Mouse (Mus musculus): Measurements from ENCODE around the gene Platr17. TPM values are rescaled to one million over a fixed set of nuclear protein-coding genes. Genes with fewer than 3 reads are reported as not detected.

The Platr17 gene
- polyA plus RNA-seq, 1 experiment: 0.38 TPM

DNA sequence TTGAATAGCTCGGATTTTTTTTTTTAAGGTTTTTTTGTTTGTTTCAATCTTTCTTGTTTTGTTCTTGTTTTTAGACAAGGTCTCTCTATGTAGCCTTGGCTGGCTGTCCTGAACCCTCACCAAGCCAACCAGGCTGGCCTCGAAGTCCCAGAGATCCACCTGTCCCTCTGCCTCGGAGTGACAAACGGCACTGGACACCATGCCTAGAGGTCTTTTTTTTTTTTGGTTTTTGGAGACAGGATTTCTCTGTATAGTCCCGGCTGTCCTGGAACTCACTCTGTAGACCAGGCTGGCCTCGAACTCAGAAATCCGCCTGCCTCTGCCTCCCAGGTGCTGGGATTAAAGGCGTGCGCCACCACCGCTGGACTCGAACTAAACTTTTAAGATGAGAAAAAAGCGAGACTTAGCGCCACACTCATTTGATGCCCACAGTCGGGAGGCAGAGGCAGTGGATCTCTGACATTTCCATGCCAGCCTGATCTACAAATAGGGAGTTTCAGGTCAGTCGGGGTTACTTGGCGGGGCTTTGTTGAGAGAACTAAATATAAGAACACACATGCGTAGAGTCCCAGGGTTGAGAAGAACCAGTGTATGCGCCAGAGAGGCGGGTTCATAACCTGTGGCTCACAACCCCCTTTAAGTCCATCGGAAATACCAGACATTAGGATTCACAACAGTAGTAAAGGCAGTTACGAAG lies 23.5 kb downstream of the Platr17 start:
- no peak for DNase-seq (ENCODE audit: low read depth)
- TF ChIP-seq CTCF (IDR thresholded peaks at IDR 0.05; ENCODE audit: borderline replicate concordance, extremely low read depth, insufficient read depth, insufficient read length) (no peak), POLR2A (IDR thresholded peaks at IDR 0.05; ENCODE audit: borderline replicate concordance, extremely low read depth, insufficient read depth, insufficient read length, poor library complexity, severe bottlenecking) (no peak)

DNA sequence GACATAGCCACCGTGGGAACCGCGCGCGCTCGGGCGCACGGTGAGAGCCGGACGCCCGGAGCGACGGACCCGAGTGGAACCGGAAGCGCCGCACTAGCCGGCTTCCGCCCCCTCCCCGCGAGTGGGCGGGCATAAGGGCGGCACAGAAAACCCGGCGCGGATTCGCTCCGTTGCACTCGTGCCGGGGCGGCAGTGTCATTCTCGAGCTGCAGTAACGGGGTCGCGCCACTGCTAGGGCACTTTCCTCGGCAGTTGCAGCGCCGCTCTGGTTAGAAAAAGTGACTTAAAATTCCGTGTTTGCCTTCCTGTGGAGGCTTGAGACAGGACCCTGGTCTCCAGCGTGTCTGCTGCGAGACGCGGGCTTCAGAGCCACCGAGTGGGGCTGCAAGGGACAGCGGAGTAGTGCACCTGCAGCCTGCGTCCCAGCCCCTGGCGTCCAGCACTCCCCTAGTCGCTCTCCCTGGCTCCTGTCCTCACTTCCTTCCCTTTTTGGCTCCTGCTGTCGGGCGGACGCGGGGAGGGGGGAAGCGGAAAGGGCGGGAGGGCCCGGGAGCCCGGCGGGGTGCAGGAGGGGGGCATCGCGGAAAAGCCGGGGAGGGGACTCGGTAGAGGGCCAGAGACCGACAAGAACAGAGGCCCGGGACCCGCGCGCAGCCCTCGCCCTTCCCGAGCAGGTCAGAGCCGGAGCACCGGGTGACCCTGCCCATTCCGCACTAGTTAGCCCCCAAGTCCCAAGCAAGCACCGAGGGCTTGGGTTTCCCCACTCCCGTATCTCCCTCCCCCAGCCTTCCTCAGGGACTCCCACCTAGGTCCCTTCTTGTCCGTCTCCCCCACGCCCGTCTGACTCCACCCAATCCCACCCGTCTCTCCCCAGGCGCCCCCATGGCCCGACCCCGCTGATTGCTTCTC lies 24.7 kb downstream of the Platr17 start, which contains the start of gene Rgl2:
Gene Rgl2, plus strand, starts transcription at position 173 of the 909 bp plus-strand sequence.
- DNase-seq (ENCODE audit: low read depth): peak; percentile 98
- TF ChIP-seq CTCF (IDR thresholded peaks at IDR 0.05; ENCODE audit: borderline replicate concordance, extremely low read depth, insufficient read depth, insufficient read length): peak; percentile 40; the same call in 1 of the 2 replicates
- TF ChIP-seq POLR2A (IDR thresholded peaks at IDR 0.05; ENCODE audit: borderline replicate concordance, extremely low read depth, insufficient read depth, insufficient read length, poor library complexity, severe bottlenecking): 0 out of 2 replicates have a peak, but pooled peaks have one; percentile 34

DNA sequence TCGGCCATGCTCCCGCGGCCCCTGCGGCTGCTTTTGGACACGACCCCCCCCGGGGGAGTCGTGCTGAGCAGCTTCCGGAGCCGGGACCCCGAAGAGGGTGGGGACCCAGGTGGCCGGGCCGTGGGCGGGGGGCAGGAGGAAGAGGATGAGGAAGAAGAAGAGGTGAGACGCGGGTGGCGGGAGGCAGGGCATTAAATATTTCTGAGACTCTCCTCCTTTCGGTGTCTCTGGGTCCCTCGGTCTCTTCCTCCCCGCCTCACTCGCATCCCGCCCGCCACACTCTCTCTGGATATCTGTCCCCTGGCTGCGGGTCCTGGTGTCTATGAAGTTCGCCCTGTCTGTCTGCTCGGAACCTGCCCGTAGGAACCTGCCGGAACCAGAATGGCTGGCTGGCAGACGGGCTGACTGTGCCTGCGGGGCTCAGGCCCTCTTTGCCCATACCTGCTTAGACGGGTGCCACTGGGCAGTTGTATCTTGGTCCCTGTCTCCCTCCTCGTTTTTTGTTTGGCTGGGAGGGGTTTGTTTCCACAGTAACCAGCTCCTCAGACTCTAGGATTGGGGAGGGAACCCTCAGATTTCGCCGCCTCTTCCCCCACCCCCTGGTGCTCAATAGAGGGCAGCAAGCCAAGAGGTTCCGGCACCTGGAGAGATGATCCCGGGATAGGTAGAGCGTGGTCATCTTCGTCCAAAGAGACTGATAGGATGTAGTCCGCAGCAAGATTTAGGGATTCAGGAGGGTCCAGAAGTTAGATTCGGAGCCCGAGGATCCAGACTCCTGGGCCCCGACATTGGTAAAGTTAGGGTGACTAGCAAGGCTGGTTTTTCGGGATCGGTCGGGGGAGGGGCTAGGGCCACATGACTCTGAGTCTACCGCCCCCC lies 25.6 kb downstream of the Platr17 start:
- DNase-seq (ENCODE audit: low read depth): peak; percentile 39
- no peak for TF ChIP-seq POLR2A (IDR thresholded peaks at IDR 0.05; ENCODE audit: borderline replicate concordance, extremely low read depth, insufficient read depth, insufficient read length, poor library complexity, severe bottlenecking)
- TF ChIP-seq CTCF (IDR thresholded peaks at IDR 0.05; ENCODE audit: borderline replicate concordance, extremely low read depth, insufficient read depth, insufficient read length): no peak

DNA sequence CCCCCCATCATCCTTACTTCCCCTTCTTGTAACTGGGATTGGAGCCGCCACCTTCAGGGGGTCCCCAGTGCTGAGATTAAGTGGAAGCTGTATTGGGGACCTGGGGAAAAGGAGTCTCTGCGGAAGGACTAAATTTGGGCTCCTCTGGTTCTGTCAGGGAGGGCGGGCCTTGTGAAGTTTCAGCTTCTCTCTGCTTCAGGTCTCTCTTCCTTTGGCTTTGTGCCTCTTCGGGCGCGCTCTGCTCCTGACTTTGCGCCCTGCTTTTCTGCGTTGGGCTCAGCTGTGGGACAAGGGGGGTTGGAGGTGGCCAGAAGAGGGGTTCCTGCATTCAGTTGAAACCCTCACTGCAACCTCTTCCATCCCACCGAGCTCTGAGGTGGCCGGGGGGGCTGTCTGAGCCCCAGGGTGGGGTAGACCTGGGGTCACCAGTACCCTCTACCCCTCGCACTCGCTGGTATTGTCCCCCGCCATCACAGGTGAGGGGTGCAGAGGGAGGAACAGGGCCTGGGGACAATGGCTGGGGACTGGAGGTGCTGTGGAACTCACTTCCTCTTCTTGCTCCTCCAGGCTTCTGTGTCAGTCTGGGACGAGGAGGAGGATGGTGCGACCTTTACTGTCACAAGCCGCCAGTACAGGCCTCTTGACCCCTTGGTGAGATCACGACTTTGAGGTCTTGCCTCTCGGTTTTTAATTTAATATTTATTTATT lies 26.4 kb downstream of the Platr17 start:
- no peak for DNase-seq (ENCODE audit: low read depth)

DNA sequence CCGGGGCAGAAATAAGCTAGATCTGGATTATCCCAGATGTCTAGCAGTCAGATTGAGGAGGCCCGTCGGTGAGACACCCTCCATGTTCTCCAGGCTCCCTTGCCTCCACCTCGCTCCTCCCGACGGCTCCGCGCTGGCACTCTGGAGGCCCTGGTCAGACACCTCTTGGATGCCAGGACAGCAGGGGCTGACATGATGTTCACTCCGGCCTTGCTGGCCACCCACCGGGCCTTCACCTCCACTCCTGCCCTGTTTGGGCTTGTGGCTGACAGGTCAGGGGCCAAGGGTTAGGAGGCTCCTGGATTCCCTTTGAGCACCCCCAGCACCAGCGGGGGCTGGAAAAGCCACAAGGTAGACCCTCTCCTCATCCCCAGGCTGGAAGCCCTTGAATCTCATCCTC lies 27.0 kb downstream of the Platr17 start:
- TF ChIP-seq POLR2A (IDR thresholded peaks at IDR 0.05; ENCODE audit: borderline replicate concordance, extremely low read depth, insufficient read depth, insufficient read length, poor library complexity, severe bottlenecking) (no peak), CTCF (IDR thresholded peaks at IDR 0.05; ENCODE audit: borderline replicate concordance, extremely low read depth, insufficient read depth, insufficient read length) (no peak)
- DNase-seq (ENCODE audit: low read depth): no peak

More for the DNA sequence above, 26.4 kb downstream of the Platr17 start:
- TF ChIP-seq POLR2A (IDR thresholded peaks at IDR 0.05; ENCODE audit: borderline replicate concordance, extremely low read depth, insufficient read depth, insufficient read length, poor library complexity, severe bottlenecking) (no peak), CTCF (IDR thresholded peaks at IDR 0.05; ENCODE audit: borderline replicate concordance, extremely low read depth, insufficient read depth, insufficient read length) (no peak)

DNA sequence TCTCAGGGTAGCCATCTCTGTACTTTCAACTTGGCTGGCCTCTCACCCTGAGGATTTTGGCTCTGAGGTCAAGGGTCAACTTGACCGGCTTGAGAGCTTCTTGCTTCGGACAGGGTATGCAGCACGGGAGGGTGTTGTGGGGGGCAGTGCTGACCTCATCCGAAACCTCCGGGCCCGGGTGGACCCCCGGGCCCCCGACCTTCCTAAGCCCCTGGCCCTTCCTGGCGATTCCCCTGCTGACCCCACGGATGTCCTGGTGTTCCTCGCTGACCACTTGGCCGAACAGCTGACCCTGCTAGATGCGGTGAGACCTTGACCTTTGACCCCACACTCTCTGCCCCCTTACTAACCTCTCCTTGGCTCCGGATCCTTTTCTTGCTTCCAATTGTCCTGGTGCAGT lies 27.5 kb downstream of the Platr17 start:
- no peak for TF ChIP-seq POLR2A (IDR thresholded peaks at IDR 0.05; ENCODE audit: borderline replicate concordance, extremely low read depth, insufficient read depth, insufficient read length, poor library complexity, severe bottlenecking)
- no peak for TF ChIP-seq CTCF (IDR thresholded peaks at IDR 0.05; ENCODE audit: borderline replicate concordance, extremely low read depth, insufficient read depth, insufficient read length)
- no peak for DNase-seq (ENCODE audit: low read depth)

DNA sequence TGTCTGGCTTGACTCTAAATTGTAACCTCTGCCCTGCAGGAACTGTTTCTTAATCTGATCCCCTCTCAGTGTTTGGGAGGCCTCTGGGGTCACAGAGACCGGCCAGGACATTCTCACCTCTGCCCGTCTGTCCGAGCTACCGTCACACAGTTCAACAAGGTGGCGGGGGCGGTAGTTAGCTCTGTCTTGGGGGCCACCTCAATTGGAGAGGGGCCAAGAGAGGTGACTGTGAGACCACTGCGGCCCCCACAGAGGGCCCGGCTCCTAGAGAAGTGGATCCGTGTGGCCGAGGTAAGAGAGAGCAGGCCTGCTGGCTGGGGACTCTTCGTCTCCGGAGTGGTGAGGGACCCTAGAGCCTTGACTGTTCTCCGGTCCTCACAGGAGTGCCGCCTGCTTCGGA lies 28.0 kb downstream of the Platr17 start:
- TF ChIP-seq CTCF (IDR thresholded peaks at IDR 0.05; ENCODE audit: borderline replicate concordance, extremely low read depth, insufficient read depth, insufficient read length): no peak
- no peak for TF ChIP-seq POLR2A (IDR thresholded peaks at IDR 0.05; ENCODE audit: borderline replicate concordance, extremely low read depth, insufficient read depth, insufficient read length, poor library complexity, severe bottlenecking)
- no peak for DNase-seq (ENCODE audit: low read depth)

DNA sequence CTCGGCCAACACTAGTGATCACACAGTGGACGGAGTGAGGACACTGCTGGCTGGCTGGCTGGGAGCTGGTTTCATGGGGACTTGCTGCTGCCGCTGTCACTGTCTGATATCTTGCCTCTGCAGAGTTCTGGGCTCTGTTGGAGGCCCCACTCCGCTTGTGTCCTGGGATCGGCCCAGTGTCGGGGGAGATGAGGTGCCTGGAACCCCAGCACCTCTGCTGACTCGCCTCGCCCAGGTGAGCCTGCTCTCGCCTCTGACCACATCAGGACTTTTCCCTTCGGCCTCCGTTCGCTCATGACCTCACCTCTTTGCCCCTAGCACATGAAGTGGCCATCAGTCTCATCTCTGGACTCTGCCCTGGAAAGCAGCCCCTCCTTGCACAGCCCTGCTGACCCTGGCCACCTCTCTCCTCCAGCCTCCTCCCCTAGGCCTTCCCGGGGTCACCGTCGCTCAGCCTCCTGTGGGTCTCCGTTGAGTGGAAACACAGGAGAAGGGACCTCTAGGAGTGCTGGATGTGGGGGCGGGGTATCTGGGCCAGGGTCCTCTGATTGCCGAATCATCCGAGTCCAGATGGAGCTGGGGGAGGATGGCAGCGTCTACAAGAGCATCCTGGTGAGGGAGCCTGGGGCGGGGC lies 30.6 kb downstream of the Platr17 start:
- no peak for DNase-seq (ENCODE audit: low read depth)

DNA sequence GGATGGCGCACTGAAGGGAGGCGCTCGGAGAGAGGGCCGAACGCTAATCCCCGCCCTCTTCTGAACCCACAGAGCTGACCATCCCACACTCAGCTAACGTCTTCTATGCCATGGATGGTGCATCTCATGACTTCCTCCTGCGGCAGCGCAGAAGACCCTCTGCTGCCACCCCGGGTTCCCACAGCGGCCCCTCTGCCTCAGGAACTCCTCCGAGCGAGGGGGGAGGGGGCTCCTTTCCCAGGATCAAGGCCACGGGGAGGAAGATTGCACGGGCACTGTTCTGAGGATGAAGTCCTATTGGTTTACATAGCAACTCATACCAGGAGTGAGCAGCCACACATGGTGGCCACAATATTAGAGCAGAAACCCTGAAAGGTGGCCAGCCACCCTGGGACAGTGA lies 32.1 kb downstream of the Platr17 start:
- no peak for DNase-seq (ENCODE audit: low read depth)
- TF ChIP-seq POLR2A (IDR thresholded peaks at IDR 0.05; ENCODE audit: borderline replicate concordance, extremely low read depth, insufficient read depth, insufficient read length, poor library complexity, severe bottlenecking) (no peak), CTCF (IDR thresholded peaks at IDR 0.05; ENCODE audit: borderline replicate concordance, extremely low read depth, insufficient read depth, insufficient read length) (no peak)

More for the DNA sequence above, 30.6 kb downstream of the Platr17 start:
- no peak for TF ChIP-seq CTCF (IDR thresholded peaks at IDR 0.05; ENCODE audit: borderline replicate concordance, extremely low read depth, insufficient read depth, insufficient read length)
- TF ChIP-seq POLR2A (IDR thresholded peaks at IDR 0.05; ENCODE audit: borderline replicate concordance, extremely low read depth, insufficient read depth, insufficient read length, poor library complexity, severe bottlenecking): no peak

DNA sequence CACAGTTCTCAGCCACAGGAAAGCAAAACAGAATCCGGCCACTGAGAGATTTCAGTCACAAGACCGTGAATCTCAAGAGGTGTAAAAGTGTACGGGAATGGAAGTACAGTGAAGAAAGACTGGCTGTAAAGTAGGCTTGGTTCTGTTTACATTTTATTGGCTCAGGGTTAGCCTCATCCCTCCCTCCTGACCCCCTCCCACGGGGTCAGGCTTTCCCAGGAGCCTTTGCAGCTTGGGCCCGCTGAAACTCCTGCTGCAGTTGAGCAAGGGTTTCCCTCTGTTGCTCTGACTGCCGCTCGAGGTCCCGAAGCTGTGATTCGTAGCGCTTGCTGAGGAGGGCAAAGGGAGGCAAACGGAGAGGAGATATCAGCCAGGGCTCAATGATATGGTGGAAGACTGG lies 33.8 kb downstream of the Platr17 start:
- no peak for TF ChIP-seq CTCF (IDR thresholded peaks at IDR 0.05; ENCODE audit: borderline replicate concordance, extremely low read depth, insufficient read depth, insufficient read length)
- TF ChIP-seq POLR2A (IDR thresholded peaks at IDR 0.05; ENCODE audit: borderline replicate concordance, extremely low read depth, insufficient read depth, insufficient read length, poor library complexity, severe bottlenecking): no peak
- no peak for DNase-seq (ENCODE audit: low read depth)
